Mouse (Mus musculus): ENCODE data around the gene Chrna10. TPM values are rescaled to one million over a fixed set of nuclear protein-coding genes. Genes with fewer than 3 reads are reported as not detected.

Chrna10 gene
- polyA plus RNA-seq, 2 experiments = not detected

GRCm38 (mm10) chr7:102062203-102062602 is 54.4 kb downstream of the Chrna10 start:
- Histone ChIP-seq H3K36me3 (replicated peaks; ENCODE audit: control insufficient read depth, insufficient read depth, low read depth) (no peaks in the 10 kb centered on the region; the same call in none of the 2 replicates), H3K9me3 (ENCODE audit: control insufficient read depth, low read length) (no peaks in the 10 kb centered on the region), H3K27ac (no peak overlapping the region), H3K4me2 (ENCODE audit: low read depth) (peak overlapping the region; percentile 33), H3K9ac (replicated peaks) (no peak overlapping the region; the same call in 1 of the 2 replicates), H3K4me1 (replicated peaks; ENCODE audit: control insufficient read depth in 2 of 2, insufficient read depth in 2 of 2, low read length in 1 of 2) (peaks cover 20 to 25% of the 10 kb centered on the region in 2 experiments), H3K4me3 (ENCODE audit: insufficient read depth in 1 of 2, low read depth in 2 of 2, low read length in 2 of 2) (no peak overlapping the region), H3K27me3 (ENCODE audit: control insufficient read depth, insufficient read depth, low read length) (no peaks in the 10 kb centered on the region)
- no peak for TF ChIP-seq CTCF (IDR thresholded peaks at IDR 0.05; ENCODE audit: low read depth)
- TF ChIP-seq EP300 (IDR thresholded peaks at IDR 0.05; ENCODE audit: low read depth) = no peak
- no peak for ATAC-seq (ENCODE audit: insufficient read depth)
- WGBS (ENCODE audit: insufficient replicate concordance) = 52% methylated on average over 1 of the region's 1 CpGs
- DNase-seq (ENCODE audit: low read depth in 3 of 3, low spot score in 3 of 3) = no peak

GRCm38 (mm10) chr7:102061353-102061752 is 55.3 kb downstream of the Chrna10 start:
- 29% methylated on average over 3 of the region's 3 CpGs for WGBS (ENCODE audit: insufficient replicate concordance)
- ATAC-seq (ENCODE audit: insufficient read depth) (no peak), DNase-seq (ENCODE audit: low read depth in 3 of 3, low spot score in 3 of 3) (no peak)
- no peak for TF ChIP-seq EP300 (IDR thresholded peaks at IDR 0.05; ENCODE audit: low read depth)
- TF ChIP-seq CTCF (IDR thresholded peaks at IDR 0.05; ENCODE audit: low read depth) = no peak
- Histone ChIP-seq H3K9me3 (ENCODE audit: control insufficient read depth, low read length) (no peaks in the 10 kb centered on the region), H3K36me3 (replicated peaks; ENCODE audit: control insufficient read depth, insufficient read depth, low read depth) (peaks cover 3% of the 10 kb centered on the region), H3K9ac (replicated peaks) (no peak overlapping the region), H3K27me3 (ENCODE audit: control insufficient read depth, insufficient read depth, low read length) (no peaks in the 10 kb centered on the region), H3K27ac (no peak overlapping the region), H3K4me1 (replicated peaks; ENCODE audit: control insufficient read depth in 2 of 2, insufficient read depth in 2 of 2, low read length in 1 of 2) (peaks cover 18 to 22% of the 10 kb centered on the region in 2 experiments), H3K4me2 (ENCODE audit: low read depth) (no peak overlapping the region), H3K4me3 (ENCODE audit: insufficient read depth in 1 of 2, low read depth in 2 of 2, low read length in 2 of 2) (no peak overlapping the region)

Other genes starting within 250 kb of the Chrna10 start
- gene Folr1, start 246.0 kb downstream of the Chrna10 start, polyA plus RNA-seq (2012; rRNA removed) = 0.33 and 0.53 TPM in 2 replicates
- 0.38 TPM in 1 of 2 replicates, not detected in the other for gene Folr1, start 246.0 kb downstream of the Chrna10 start, polyA plus RNA-seq (2014; fragmentation: Nextera tagmentation; extraction: Ambion mirVana)
- 61.7 and 74.8 TPM in 2 replicates for gene Lamtor1, start 210.9 kb downstream of the Chrna10 start, polyA plus RNA-seq (2012; rRNA removed)
- 63.3 and 67.8 TPM in 2 replicates for gene Lamtor1, start 210.9 kb downstream of the Chrna10 start, polyA plus RNA-seq (2014; fragmentation: Nextera tagmentation; extraction: Ambion mirVana)
- 0.05 and 0.08 TPM in 2 replicates for gene Tomt, start 210.5 kb downstream of the Chrna10 start, polyA plus RNA-seq (2012; rRNA removed)
- gene Tomt, start 210.5 kb downstream of the Chrna10 start, polyA plus RNA-seq (2014; fragmentation: Nextera tagmentation; extraction: Ambion mirVana) = 0.09 and 0.13 TPM in 2 replicates
- gene Lrrc51, start 182.9 kb downstream of the Chrna10 start, polyA plus RNA-seq (2012; rRNA removed) = 1.3 and 1.4 TPM in 2 replicates
- gene Lrrc51, start 182.9 kb downstream of the Chrna10 start, polyA plus RNA-seq (2014; fragmentation: Nextera tagmentation; extraction: Ambion mirVana) = 1.8 and 2.1 TPM in 2 replicates
- gene Numa1, start 182.7 kb downstream of the Chrna10 start, polyA plus RNA-seq (2012; rRNA removed) = 27.4 and 28.6 TPM in 2 replicates
- 36.2 and 41.3 TPM in 2 replicates for gene Numa1, start 182.7 kb downstream of the Chrna10 start, polyA plus RNA-seq (2014; fragmentation: Nextera tagmentation; extraction: Ambion mirVana)
- gene Il18bp, start 98.1 kb downstream of the Chrna10 start, polyA plus RNA-seq (2012; rRNA removed) = 12.7 and 14.8 TPM in 2 replicates
- 15.0 and 15.9 TPM in 2 replicates for gene Il18bp, start 98.1 kb downstream of the Chrna10 start, polyA plus RNA-seq (2014; fragmentation: Nextera tagmentation; extraction: Ambion mirVana)
- 10.9 and 16.9 TPM in 2 replicates for gene Rnf121, start 51.4 kb downstream of the Chrna10 start, polyA plus RNA-seq (2012; rRNA removed)
- 10.0 and 10.5 TPM in 2 replicates for gene Rnf121, start 51.4 kb downstream of the Chrna10 start, polyA plus RNA-seq (2014; fragmentation: Nextera tagmentation; extraction: Ambion mirVana)
- 14.7 and 16.0 TPM in 2 replicates for gene Xndc1, start 51.3 kb downstream of the Chrna10 start, polyA plus RNA-seq (2012; rRNA removed)
- 5.4 and 6.3 TPM in 2 replicates for gene Xndc1, start 51.3 kb downstream of the Chrna10 start, polyA plus RNA-seq (2014; fragmentation: Nextera tagmentation; extraction: Ambion mirVana)
- gene Xntrpc, start 51.1 kb downstream of the Chrna10 start, polyA plus RNA-seq (2012; rRNA removed) = 1.1 and 1.5 TPM in 2 replicates
- gene Xntrpc, start 51.1 kb downstream of the Chrna10 start, polyA plus RNA-seq (2014; fragmentation: Nextera tagmentation; extraction: Ambion mirVana) = 0.20 and 0.36 TPM in 2 replicates
- gene Trpc2, start 33.7 kb downstream of the Chrna10 start, polyA plus RNA-seq (2012; rRNA removed) = 0.12 TPM in 1 of 2 replicates, not detected in the other
- gene Trpc2, start 33.7 kb downstream of the Chrna10 start, polyA plus RNA-seq (2014; fragmentation: Nextera tagmentation; extraction: Ambion mirVana) = not detected in 2 replicates
- 0.04 TPM in 1 of 2 replicates, not detected in the other for gene Art1, start 15.1 kb downstream of the Chrna10 start, polyA plus RNA-seq (2012; rRNA removed)
- not detected in 2 replicates for gene Art1, start 15.1 kb downstream of the Chrna10 start, polyA plus RNA-seq (2014; fragmentation: Nextera tagmentation; extraction: Ambion mirVana)
- gene Art5, start 7.3 kb downstream of the Chrna10 start, polyA plus RNA-seq (2012; rRNA removed) = 0.08 and 0.10 TPM in 2 replicates
- gene Art5, start 7.3 kb downstream of the Chrna10 start, polyA plus RNA-seq (2014; fragmentation: Nextera tagmentation; extraction: Ambion mirVana) = 0.15 and 0.20 TPM in 2 replicates
- gene Nup98, start 93.3 kb upstream of the Chrna10 start, polyA plus RNA-seq (2012; rRNA removed) = 7.0 and 8.8 TPM in 2 replicates
- gene Nup98, start 93.3 kb upstream of the Chrna10 start, polyA plus RNA-seq (2014; fragmentation: Nextera tagmentation; extraction: Ambion mirVana) = 16.3 and 17.4 TPM in 2 replicates
- gene Pgap2, start 93.4 kb upstream of the Chrna10 start, polyA plus RNA-seq (2012; rRNA removed) = 14.5 and 15.4 TPM in 2 replicates
- gene Pgap2, start 93.4 kb upstream of the Chrna10 start, polyA plus RNA-seq (2014; fragmentation: Nextera tagmentation; extraction: Ambion mirVana) = 18.0 and 20.2 TPM in 2 replicates
- 31.4 and 35.9 TPM in 2 replicates for gene Rhog, start 139.2 kb upstream of the Chrna10 start, polyA plus RNA-seq (2012; rRNA removed)
- gene Rhog, start 139.2 kb upstream of the Chrna10 start, polyA plus RNA-seq (2014; fragmentation: Nextera tagmentation; extraction: Ambion mirVana) = 53.4 and 55.6 TPM in 2 replicates
- 6.9 and 7.9 TPM in 2 replicates for gene Stim1, start 151.0 kb upstream of the Chrna10 start, polyA plus RNA-seq (2012; rRNA removed)
- 9.3 and 11.2 TPM in 2 replicates for gene Stim1, start 151.0 kb upstream of the Chrna10 start, polyA plus RNA-seq (2014; fragmentation: Nextera tagmentation; extraction: Ambion mirVana)